Mouse (Mus musculus): Measurements from ENCODE around the gene Tmem56. TPM values are rescaled to one million over a fixed set of nuclear protein-coding genes. Genes with fewer than 3 reads are reported as not detected.

The Tmem56 gene
- polyA plus RNA-seq, 1 experiment = 2.3 TPM

DNA sequence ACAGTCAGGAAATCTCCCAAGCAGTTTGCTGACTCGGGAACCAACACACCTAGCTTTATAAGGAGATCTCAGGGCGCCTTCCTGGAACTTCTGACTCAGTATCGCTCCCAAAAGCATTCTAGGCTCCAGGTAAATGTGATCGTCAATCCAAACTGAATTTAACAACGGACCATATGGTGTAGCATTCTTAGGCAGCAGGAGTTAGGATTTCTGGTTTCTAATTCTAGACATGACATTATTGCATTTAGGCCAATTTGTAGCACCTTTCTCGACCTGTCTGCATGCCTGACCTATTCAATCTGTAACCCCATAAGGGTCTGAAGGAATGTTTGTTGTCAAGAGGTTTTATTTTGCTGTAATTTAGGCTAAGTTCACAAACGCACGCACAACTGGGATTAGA is 7.8 kb upstream of the Tmem56 start:
- Histone ChIP-seq H3K4me1 (ENCODE audit: control insufficient read depth, insufficient read depth, low read length) (peaks cover 4% of the 10 kb centered on the region; the same call in 1 of the 2 replicates), H3K4me3 (replicated peaks; ENCODE audit: extremely low read depth, low read depth, low read length) (peak overlapping the region; percentile 17)
- TF ChIP-seq CTCF (IDR thresholded peaks at IDR 0.05; ENCODE audit: insufficient read depth, low read length) = no peak
- TF ChIP-seq POLR2A (IDR thresholded peaks at IDR 0.05; ENCODE audit: borderline replicate concordance, extremely low read depth, low read depth, low read length) = no peak
- 71% methylated on average over 8 of the region's 8 CpGs for WGBS
- DNase-seq = no peak

DNA sequence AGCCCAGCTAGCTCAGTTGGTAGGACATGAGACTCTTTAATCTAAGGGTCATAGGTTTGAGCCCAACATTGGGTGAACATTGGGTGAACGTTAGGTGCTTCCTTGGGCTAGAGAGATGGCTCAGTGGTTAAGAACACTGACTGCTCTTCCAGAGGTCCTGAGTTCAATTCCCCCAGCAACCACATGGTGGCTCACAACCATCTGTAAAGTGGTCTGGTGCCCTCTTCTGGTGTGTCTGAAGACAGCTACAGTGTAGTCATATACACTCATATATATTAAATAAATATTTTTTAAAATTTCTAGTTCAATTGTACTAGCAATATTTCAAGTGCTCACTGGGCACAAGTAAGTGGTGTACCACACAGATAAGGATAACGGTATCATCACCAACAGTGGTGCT is 4.3 kb upstream of the Tmem56 start:
- 99% methylated on average over 2 of the region's 2 CpGs for WGBS
- Histone ChIP-seq H3K4me1 (ENCODE audit: control insufficient read depth, insufficient read depth, low read length) (peaks cover 4% of the 10 kb centered on the region; the same call in 1 of the 2 replicates), H3K4me3 (replicated peaks; ENCODE audit: extremely low read depth, low read depth, low read length) (no peak overlapping the region)
- no peak for DNase-seq
- TF ChIP-seq POLR2A (IDR thresholded peaks at IDR 0.05; ENCODE audit: borderline replicate concordance, extremely low read depth, low read depth, low read length) (no peak), CTCF (IDR thresholded peaks at IDR 0.05; ENCODE audit: insufficient read depth, low read length) (no peak)

DNA sequence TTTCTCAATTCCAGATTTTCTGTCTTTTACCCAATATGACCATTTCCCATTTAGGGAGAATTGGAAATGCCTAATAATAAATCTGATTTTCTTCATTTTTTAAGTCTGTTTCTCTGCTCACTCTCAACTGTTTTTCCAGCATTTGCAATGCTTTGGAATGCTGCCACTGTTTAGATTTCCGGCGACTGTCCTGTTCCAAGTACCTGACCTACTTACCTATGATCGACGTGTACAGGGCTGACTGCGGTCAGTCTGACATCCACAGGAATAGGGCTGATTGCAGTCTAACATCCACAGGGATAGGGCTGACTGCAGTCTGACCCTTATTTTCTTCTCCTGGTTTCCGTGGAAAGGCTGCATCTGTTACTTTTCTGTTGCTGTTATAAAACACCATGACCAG is 2.3 kb upstream of the Tmem56 start:
- DNase-seq = no peak
- no peaks in the 10 kb centered on the region for H3K4me1 ChIP-seq (ENCODE audit: control insufficient read depth, insufficient read depth, low read length)
- H3K4me3 ChIP-seq (replicated peaks; ENCODE audit: extremely low read depth, low read depth, low read length) = no peak overlapping the region
- no peak for TF ChIP-seq CTCF (IDR thresholded peaks at IDR 0.05; ENCODE audit: insufficient read depth, low read length)
- TF ChIP-seq POLR2A (IDR thresholded peaks at IDR 0.05; ENCODE audit: borderline replicate concordance, extremely low read depth, low read depth, low read length) = no peak
- 79% methylated on average over 6 of the region's 6 CpGs for WGBS

DNA sequence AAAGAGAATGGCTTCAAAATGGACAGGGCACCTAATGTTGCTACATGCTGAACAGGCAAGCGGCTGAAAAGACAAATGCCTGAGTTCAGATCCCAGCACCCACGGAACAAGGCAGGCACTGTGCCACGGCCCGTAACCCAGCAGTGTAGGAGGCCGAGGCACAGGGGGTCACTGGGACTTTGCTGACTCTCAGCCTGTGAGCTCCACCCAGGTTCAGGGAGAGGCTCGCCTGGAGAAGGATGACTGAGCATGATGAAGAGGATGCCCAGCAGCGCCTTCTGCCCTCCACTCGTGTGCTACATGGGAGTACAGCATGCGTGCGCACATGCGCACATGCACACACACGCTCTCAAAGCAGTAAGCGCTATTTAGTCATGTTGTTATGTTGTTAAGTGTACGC is 3.2 kb downstream of the Tmem56 start:
- TF ChIP-seq CTCF (IDR thresholded peaks at IDR 0.05; ENCODE audit: insufficient read depth, low read length) = no peak
- TF ChIP-seq POLR2A (IDR thresholded peaks at IDR 0.05; ENCODE audit: borderline replicate concordance, extremely low read depth, low read depth, low read length) = no peak
- no peak for DNase-seq
- WGBS = 88% methylated on average over 14 of the region's 14 CpGs
- H3K4me1 ChIP-seq (ENCODE audit: control insufficient read depth, insufficient read depth, low read length) = no peaks in the 10 kb centered on the region
- no peak overlapping the region for H3K4me3 ChIP-seq (replicated peaks; ENCODE audit: extremely low read depth, low read depth, low read length)

DNA sequence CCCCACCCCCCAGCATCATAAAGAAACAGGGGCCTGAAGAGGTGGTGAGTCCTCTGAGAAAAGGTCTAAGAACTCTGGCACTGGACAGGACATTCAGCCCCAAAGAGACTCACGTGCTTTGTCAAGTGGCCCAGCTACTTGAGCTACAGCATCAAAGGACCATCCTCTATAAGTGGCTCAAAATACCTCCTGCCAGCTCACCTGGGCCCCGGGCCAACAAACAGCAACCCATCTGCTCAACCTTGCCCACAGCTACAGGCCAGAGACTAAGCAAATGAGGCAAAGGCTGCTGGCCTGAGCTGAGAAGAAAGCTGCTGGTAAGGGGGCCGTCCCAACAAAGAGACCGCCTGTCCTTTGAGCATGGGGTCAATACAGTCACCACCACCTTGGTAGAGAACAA is 5.3 kb downstream of the Tmem56 start:
- no peak overlapping the region for H3K4me3 ChIP-seq (replicated peaks; ENCODE audit: extremely low read depth, low read depth, low read length)
- WGBS = 70% methylated on average over 4 of the region's 4 CpGs

DNA sequence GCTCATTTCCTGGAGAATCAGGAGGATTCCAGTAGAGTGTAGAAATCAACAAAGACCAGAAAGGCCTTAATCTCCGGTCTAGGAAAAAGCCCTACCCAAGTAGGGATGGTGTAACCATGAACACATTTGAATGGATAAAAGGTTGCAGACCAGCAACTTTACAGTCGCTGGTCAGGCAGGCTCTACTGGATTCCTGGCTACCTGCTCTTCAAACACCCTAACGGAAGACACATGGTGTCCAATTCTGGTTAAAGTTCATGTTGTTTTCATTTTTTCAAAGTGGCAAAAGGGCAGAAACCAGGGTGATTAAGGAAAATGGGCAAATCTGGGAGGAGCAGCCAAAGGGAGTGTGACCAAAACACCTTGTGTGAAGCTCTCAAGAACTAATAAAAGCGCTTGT is 5.9 kb downstream of the Tmem56 start:
- TF ChIP-seq POLR2A (IDR thresholded peaks at IDR 0.05; ENCODE audit: borderline replicate concordance, extremely low read depth, low read depth, low read length) (no peak), CTCF (IDR thresholded peaks at IDR 0.05; ENCODE audit: insufficient read depth, low read length) (no peak)
- WGBS = 67% methylated on average over 4 of the region's 4 CpGs
- H3K4me1 ChIP-seq (ENCODE audit: control insufficient read depth, insufficient read depth, low read length) = no peaks in the 10 kb centered on the region
- no peak overlapping the region for H3K4me3 ChIP-seq (replicated peaks; ENCODE audit: extremely low read depth, low read depth, low read length)
- DNase-seq = no peak

More for the DNA sequence above, 5.3 kb downstream of the Tmem56 start:
- H3K4me1 ChIP-seq (ENCODE audit: control insufficient read depth, insufficient read depth, low read length) = no peaks in the 10 kb centered on the region
- TF ChIP-seq CTCF (IDR thresholded peaks at IDR 0.05; ENCODE audit: insufficient read depth, low read length) (no peak), POLR2A (IDR thresholded peaks at IDR 0.05; ENCODE audit: borderline replicate concordance, extremely low read depth, low read depth, low read length) (no peak)
- DNase-seq = no peak

DNA sequence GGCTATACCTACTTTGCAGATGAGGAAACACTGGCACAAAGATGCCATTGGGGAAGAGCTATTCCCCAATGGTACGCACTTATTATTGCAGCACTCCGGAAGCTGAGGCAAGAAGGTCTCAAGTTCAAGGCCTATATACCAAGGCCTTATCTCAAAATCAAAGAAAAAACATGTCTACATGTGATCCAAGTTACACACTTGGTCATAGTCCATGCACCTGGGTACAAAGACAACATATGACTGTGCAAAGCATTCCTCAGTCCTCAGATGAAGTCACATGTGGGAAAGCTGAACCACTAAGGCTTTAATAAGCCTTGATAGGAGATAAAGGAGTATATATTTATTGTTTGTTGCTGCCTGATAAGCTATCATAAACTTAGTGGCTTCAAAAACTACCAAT is 8.9 kb downstream of the Tmem56 start:
- TF ChIP-seq POLR2A (IDR thresholded peaks at IDR 0.05; ENCODE audit: borderline replicate concordance, extremely low read depth, low read depth, low read length) (no peak), CTCF (IDR thresholded peaks at IDR 0.05; ENCODE audit: insufficient read depth, low read length) (no peak)
- Histone ChIP-seq H3K4me1 (ENCODE audit: control insufficient read depth, insufficient read depth, low read length) (no peaks in the 10 kb centered on the region), H3K4me3 (replicated peaks; ENCODE audit: extremely low read depth, low read depth, low read length) (no peak overlapping the region)
- WGBS = 91% methylated on average over 2 of the region's 2 CpGs
- DNase-seq = no peak

DNA sequence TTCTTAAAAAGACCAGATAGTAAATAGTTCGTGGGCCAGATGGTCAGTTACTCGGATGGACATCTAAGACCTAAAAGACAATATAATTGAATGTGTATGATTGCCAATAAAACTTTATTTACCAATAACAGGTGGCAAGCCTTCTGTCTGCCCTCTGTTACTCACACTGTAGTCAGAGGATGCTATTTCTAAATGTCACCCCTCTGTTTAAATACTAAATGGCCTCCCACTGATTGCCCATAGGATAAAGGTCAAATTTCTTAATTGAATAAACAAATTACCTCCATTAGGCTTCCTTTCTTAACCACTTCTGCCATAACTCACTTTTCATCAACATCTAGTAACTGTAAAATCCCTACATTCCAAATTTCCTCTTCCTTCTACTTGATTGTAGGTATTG is 10.3 kb downstream of the Tmem56 start:
- no peak overlapping the region for H3K4me3 ChIP-seq (replicated peaks; ENCODE audit: extremely low read depth, low read depth, low read length)
- no peak for TF ChIP-seq CTCF (IDR thresholded peaks at IDR 0.05; ENCODE audit: insufficient read depth, low read length)
- H3K4me1 ChIP-seq (ENCODE audit: control insufficient read depth, insufficient read depth, low read length) = no peaks in the 10 kb centered on the region
- DNase-seq = no peak
- 81% methylated on average over 2 of the region's 2 CpGs for WGBS

DNA sequence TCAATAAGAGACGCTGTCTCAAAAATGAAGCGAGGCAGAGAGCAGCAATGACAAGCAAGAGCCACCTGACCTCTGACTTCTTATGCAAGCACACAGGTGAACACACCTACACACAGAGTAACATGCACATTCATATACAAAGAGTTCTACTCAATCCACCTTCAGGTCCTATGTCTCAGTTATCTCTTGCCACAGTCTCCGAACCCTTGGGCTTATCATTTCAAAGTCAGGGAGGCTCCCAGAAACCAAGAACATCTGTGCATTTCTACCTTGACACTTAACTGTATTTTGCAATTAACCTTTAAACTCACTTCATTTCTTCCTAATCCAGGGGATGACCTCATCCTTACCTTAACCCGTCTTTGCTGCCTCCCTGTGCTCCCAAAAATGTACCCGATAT is 15.6 kb downstream of the Tmem56 start:
- WGBS = 75% methylated on average over 5 of the region's 5 CpGs
- H3K4me1 ChIP-seq (ENCODE audit: control insufficient read depth, insufficient read depth, low read length) = no peaks in the 10 kb centered on the region
- DNase-seq = no peak
- H3K4me3 ChIP-seq (replicated peaks; ENCODE audit: extremely low read depth, low read depth, low read length) = no peak overlapping the region
- TF ChIP-seq CTCF (IDR thresholded peaks at IDR 0.05; ENCODE audit: insufficient read depth, low read length) (no peak), POLR2A (IDR thresholded peaks at IDR 0.05; ENCODE audit: borderline replicate concordance, extremely low read depth, low read depth, low read length) (no peak)

DNA sequence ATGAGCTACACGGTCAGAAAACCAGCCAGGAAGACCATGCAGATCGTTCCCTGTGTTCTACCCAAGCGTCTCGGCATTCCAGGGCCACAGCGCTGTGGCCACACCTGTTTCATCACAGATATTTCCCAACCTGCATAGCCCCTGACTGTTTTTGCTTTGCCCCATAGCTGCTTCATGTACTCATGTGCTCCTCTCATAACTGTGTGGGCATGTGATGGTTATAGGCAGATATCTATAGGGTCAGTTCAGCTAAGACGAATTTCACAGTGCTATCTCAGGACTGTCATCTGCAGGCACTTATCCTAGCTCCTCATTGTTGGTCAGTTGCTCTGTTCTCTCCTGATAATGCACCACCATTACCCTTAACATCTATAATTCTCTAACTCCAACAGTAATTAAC is 18.7 kb downstream of the Tmem56 start:
- H3K4me3 ChIP-seq (replicated peaks; ENCODE audit: extremely low read depth, low read depth, low read length) = no peak overlapping the region
- no peaks in the 10 kb centered on the region for H3K4me1 ChIP-seq (ENCODE audit: control insufficient read depth, insufficient read depth, low read length)
- DNase-seq = no peak
- WGBS = 64% methylated on average over 6 of the region's 6 CpGs
- TF ChIP-seq CTCF (IDR thresholded peaks at IDR 0.05; ENCODE audit: insufficient read depth, low read length) (no peak), POLR2A (IDR thresholded peaks at IDR 0.05; ENCODE audit: borderline replicate concordance, extremely low read depth, low read depth, low read length) (no peak)

DNA sequence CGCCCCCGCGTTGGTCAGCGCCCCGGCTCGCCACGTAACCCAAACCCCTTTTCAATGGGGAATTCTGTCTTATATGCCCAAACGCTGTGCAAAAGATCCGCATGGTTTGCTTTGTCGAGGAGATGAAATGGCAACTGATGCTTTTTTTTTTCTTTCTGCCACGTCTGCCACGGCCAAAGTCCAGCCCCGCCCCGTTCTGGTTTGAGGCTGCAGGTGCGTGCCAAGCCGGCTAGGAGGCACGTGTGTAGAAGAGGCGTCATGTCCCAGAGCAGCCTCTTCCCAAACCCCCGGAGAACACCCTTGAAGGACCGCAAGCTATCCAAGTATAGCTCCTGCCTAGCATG is 19.7 kb downstream of the Tmem56 start:
- TF ChIP-seq CTCF (IDR thresholded peaks at IDR 0.05; ENCODE audit: insufficient read depth, low read length) = no peak
- no peak for TF ChIP-seq POLR2A (IDR thresholded peaks at IDR 0.05; ENCODE audit: borderline replicate concordance, extremely low read depth, low read depth, low read length)
- peak overlapping the region; percentile 38 for H3K4me3 ChIP-seq (replicated peaks; ENCODE audit: extremely low read depth, low read depth, low read length)
- H3K4me1 ChIP-seq (ENCODE audit: control insufficient read depth, insufficient read depth, low read length) = no peaks in the 10 kb centered on the region
- WGBS = 2% methylated on average over 20 of the region's 20 CpGs
- peak; percentile 53 for DNase-seq
